Mouse (Mus musculus): ENCODE measurements around the gene Ccnb1. TPM values are rescaled to one million over a fixed set of nuclear protein-coding genes. Genes with fewer than 3 reads are reported as not detected.

Ccnb1 gene
- polyA plus RNA-seq, 1 experiment from 2014 or later: 411 TPM

- peaks cover 45% of the 10 kb centered on the region for H3K36me3 ChIP-seq (replicated peaks)
- peak overlapping the region; percentile 93 for H3K27ac ChIP-seq (replicated peaks)
- H3K9me3 ChIP-seq: no peaks in the 10 kb centered on the region
- peaks cover 13% of the 10 kb centered on the region for H3K4me1 ChIP-seq
- WGBS: 1% methylated on average over 30 of the region's 30 CpGs
- H3K4me3 ChIP-seq: peak overlapping the region; percentile 90
- no peaks in the 10 kb centered on the region for H3K27me3 ChIP-seq (replicated peaks; ENCODE audit: low read depth, poor library complexity, severe bottlenecking)
- peak; percentile 27 for DNase-seq (ENCODE audit: low spot score)
Observed at GRCm38 (mm10) chr13:100730153-100730860, 56.1 kb downstream of the Ccnb1 start.

Other genes starting within 250 kb of the Ccnb1 start
- gene Ocln, start 233.9 kb downstream of the Ccnb1 start, polyA plus RNA-seq (2016; fragmentation: Nextera tagmentation; extraction: Ambion mirVana): 6.2 and 6.5 TPM in 2 replicates
- gene Marveld2, start 169.6 kb downstream of the Ccnb1 start, polyA plus RNA-seq (2016; fragmentation: Nextera tagmentation; extraction: Ambion mirVana): 6.0 and 6.2 TPM in 2 replicates
- gene Ak6, start 135.6 kb downstream of the Ccnb1 start, polyA plus RNA-seq (2016; fragmentation: Nextera tagmentation; extraction: Ambion mirVana): 365 and 367 TPM in 2 replicates
- gene Rad17, start 135.5 kb downstream of the Ccnb1 start, polyA plus RNA-seq (2016; fragmentation: Nextera tagmentation; extraction: Ambion mirVana): 23.4 and 23.8 TPM in 2 replicates
- 20.0 and 23.1 TPM in 2 replicates for gene Taf9, start 135.0 kb downstream of the Ccnb1 start, polyA plus RNA-seq (2016; fragmentation: Nextera tagmentation; extraction: Ambion mirVana)
- 3.9 and 4.6 TPM in 2 replicates for gene Ccdc125, start 116.9 kb downstream of the Ccnb1 start, polyA plus RNA-seq (2016; fragmentation: Nextera tagmentation; extraction: Ambion mirVana)
- 114 and 119 TPM in 2 replicates for gene Cdk7, start 55.6 kb downstream of the Ccnb1 start, polyA plus RNA-seq (2016; fragmentation: Nextera tagmentation; extraction: Ambion mirVana)
- gene Mrps36, start 41.9 kb downstream of the Ccnb1 start, polyA plus RNA-seq (2016; fragmentation: Nextera tagmentation; extraction: Ambion mirVana): 124 and 129 TPM in 2 replicates
- 65.7 and 68.2 TPM in 2 replicates for gene Cenph, start 10.7 kb downstream of the Ccnb1 start, polyA plus RNA-seq (2016; fragmentation: Nextera tagmentation; extraction: Ambion mirVana)
- gene Slc30a5, start 46.9 kb upstream of the Ccnb1 start, polyA plus RNA-seq (2016; fragmentation: Nextera tagmentation; extraction: Ambion mirVana): 36.4 and 37.7 TPM in 2 replicates

Data from embryonic facial prominence, embryonic 10.5 days (tissue).